Mouse (Mus musculus) spleen, postnatal 14 days (tissue): Measurements from ENCODE around the gene Igfbpl1.

ENCODE experiments used
- DNase-seq, 2 experiments: peaks; one replicate each; pipeline ENCODE4 v3.0.0; 2021 to 2022; ENCODE audit warnings: low spot score in 2 of 2

Igfbpl1 gene

DNA sequence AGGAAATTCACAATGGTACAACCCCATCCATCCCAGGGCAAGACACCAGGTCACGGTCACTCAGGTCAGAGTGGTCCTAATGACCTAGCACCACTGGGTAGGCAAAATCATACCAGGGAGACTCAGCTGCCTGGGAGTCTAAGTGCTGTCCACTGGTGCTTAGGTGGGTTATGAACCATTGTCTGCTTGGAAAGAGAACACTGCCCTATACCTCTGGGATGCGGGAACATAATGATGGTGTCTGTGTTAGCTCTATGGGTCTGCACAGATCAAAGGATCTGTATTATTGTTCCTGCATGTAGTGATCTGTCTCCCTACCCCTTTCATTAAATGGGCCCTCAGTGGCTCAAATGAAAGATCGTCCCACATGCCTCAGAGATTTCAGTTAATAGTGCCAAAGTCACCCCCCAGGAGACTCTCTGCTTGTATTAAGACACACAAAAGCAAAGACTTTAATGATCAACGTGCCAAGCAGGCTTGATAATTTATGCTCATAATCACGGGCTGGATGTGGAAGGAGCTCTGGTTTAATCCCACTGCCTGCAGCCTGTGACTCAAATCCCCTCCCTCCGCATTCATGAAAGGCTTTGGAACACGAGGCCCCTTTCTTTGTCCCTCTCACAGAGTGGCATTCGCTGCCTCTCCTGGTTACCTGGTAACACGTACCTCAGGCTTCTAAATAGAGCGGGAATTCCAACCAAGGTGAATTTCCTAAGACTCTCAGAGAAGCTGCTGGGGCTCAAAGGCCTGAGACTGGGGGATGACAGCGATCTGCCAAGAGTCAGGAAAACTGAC lies 3.7 kb downstream of the Igfbpl1 start:
- DNase-seq: no peak

DNA sequence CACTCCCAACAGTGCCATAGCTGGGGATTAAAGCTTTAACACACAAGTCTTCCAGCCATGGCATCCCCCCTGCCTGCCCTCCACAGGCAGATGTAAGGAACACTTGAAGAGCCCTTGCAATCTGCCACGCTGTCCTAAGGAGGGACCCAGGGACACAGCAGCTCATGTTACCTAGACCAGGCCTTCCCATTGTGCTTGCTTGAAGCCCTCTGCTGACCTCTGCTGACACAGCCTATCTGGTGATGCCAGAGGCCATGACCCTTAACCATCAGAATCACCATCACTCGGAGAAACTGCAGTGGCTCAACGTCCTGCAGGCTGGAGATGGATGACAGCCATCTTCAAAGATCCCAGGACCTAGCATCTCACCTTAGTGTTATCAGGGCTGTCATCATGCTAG lies 4.7 kb downstream of the Igfbpl1 start:
- no peak for DNase-seq

DNA sequence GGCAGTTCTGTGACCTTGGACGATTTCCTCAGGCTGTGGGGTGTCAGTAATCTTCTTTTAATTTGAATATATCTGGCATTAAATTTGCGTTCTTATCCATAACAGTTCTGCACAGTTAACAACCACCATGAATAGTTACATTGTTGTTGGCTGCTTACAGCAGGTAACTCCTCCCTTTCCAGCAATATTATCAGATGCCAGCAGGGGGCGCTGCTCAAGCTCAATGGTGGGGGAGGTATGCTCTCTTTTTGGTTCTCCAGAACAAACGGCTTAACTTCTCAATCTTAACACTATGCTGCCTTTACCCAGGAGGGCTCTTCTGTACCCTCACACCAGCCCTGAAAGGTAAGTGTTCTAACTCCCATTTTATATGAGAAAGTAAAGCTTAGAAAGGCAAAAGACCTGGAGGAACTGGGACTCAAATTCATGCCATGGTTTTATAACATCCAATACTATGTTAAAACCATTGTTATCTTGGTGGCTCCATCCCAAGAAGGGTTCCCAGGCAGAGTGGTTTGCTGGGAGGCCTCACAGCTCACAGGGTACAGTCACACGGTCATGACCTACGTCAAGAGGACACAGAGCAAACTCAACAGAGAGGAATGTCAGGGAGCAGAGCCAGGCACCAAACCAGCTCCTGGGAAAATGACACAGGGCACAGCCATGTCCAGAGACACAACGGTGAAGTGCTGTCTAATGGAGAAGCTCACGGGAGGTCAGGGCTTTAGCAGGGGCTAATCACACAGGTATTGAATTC lies 6.5 kb downstream of the Igfbpl1 start:
- peak in 1 of 2 experiments; percentile 65 for DNase-seq

DNA sequence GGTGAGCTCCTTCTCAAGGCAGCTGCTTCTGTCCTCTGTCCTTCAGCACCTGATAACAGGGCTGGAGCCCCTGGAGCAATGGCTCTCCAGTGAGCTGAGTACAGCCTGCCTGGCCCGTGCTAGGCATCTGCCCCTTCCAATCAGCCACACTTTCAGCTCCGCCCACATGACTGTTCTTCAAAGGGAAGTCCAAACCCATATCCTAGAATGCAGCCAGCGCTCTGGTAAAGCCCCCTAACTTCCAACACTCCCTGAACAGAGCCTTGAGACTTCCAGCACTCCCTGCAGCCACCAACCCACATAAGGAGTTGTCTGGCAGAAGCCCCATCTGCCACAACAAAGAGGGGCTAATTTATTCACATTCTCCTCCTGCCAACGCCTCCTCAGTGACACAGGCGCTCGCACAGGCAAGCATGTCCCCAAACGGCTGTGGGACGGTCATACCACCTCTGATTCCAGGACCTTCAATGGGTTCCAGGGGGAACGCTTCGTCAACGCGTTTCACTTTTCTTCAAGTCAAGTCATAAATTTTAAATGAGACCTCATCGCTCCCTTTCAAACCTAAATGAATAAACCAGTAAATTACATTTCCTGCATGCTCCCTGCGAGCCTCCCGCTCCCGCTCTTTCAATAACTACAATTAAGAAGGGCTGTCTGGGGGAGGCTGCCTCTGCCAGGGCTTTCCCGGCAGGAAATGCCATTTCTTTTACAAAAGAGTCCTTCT lies 7.4 kb downstream of the Igfbpl1 start:
- no peak for DNase-seq

DNA sequence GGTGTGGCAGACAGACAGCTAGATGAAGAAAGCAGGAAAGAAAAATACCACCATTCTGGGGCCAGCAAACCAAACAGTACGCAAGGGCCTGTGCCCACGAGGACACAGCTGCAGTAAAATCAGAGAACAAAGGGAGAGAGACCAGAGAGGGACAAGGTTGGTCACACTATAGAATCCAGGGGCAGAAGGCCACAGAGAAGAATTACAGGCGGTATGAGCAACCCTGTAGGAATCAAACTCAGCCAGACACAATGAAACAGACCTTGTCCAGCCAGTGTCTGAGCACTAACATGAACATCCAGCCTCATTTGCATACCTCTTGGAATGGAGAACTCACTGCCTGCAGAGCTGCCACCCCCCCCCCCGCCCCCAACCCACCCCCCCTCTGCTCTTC lies 7.9 kb downstream of the Igfbpl1 start:
- DNase-seq: no peak

DNA sequence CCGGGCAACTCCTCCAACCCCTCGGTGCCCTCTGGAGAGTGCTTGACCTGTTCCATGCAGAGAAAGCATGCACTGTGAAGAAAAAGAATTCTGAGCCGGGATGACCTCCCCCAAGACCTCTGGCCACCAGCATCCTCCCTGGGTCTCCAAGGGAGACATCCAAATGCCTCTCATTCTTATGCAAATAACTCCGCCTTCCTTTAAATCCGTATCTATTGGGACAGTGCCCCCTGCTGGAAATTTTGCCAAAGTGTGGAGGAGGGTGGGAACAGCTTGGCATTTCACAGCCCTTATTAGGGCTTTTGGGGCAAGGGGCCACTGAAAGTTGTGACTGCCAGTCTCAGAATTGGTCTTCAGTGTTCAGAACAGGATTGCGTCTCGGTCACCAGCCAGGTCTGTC lies 11.2 kb downstream of the Igfbpl1 start:
- peak in 1 of 2 experiments; percentile 22 for DNase-seq

DNA sequence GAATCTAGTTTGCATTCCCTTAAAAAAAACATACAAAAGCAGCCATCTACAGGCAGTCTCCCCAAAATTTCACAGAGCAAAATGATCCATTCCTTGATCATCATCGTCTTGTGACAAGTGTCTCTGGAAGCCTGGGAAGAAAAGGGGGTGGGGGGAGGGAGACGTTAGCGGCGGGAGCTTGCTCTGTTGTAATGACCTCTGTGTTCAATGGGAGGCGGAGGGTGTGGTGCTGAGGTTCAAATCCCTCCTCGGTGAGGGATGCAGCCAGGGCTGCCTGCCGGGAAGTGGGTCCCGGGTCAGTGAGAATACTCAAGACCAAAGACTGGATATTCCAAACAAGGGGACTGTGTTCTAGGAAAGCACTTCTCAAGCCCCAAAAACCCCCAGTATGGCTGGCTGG lies 15.5 kb downstream of the Igfbpl1 start:
- no peak for DNase-seq

DNA sequence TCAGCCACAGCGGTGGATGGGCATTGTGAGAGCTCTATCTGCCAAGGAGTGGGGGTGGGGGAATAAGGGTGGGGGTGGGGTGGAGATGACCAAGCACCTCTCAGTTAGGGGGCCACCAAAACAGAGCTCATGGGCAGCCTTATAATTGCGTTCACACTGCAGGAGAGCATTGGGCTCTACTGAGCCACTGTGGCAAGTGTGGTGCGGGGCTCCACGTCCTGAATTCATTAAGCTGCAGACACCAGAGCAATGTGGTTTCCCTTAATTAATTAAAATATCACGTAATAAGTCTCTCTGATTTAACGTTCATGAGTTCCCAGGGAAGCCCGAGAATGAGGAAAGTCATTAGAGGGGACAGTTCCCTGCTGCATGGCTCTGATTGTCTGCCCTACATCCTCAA lies 18.7 kb downstream of the Igfbpl1 start:
- no peak for DNase-seq

DNA sequence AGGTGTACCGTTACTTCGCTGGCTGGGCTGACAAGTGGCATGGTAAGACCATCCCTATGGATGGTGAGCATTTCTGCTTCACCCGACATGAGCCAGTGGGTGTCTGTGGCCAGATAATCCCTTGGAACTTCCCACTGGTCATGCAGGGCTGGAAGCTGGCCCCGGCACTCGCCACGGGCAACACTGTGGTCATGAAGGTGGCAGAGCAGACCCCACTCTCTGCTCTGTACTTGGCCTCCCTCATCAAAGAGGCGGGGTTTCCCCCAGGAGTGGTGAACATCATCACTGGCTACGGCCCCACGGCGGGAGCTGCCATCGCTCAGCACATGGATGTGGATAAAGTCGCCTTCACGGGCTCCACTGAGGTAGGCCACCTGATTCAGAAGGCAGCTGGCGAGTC lies 23.8 kb downstream of the Igfbpl1 start:
- no peak for DNase-seq

DNA sequence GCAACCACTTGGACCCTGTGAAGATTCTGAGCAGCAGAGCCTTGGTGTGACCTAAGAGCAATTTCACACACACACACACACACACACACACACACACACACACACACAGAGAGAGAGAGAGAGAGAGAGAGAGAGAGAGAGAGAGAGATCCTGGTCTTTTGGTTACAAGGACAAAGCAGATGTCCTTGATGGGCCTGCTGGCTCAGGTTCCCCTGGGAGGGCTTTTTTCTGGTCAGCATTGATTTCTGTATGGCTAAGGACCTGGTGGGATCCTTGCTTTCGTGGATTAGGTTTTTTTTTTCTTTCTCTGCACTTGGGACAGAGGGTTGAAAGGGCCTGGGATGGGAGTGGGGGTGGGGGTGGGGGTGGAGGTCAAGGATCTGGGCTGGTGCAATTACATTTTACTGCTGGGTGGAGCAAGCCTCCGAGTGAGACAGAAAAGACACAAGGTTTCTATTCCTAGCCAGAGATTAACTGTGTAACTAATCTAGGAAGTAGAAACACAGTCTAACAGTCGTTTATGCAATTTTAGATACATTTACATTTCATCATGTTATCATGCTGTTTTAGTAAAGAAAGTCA lies 26.7 kb downstream of the Igfbpl1 start:
- DNase-seq: no peak

DNA sequence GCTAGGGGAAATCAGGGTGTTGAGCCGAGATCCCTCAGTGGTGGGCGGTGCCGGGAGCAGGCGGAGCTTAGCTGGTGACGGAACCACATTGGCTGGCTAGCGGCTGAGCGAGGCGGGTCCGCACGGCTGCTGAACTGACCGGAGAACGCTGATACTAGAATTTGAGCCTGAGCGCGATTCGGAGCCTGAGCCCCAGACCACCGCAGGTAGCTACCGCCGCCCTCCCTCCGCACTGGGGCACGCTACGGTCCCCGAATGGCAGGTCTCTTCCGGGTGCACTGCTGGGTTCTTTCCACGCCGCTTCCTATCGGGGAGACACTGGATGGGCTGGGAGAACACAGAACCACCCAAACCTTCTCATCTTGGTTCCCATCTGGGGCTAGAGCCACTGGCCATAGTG lies 27.8 kb downstream of the Igfbpl1 start, which contains the start of gene Aldh1b1:
Gene Aldh1b1 (plus strand): TSS at position 59 of the 400 bp plus-strand sequence.
- peak; percentile 50 to 60 for DNase-seq

DNA sequence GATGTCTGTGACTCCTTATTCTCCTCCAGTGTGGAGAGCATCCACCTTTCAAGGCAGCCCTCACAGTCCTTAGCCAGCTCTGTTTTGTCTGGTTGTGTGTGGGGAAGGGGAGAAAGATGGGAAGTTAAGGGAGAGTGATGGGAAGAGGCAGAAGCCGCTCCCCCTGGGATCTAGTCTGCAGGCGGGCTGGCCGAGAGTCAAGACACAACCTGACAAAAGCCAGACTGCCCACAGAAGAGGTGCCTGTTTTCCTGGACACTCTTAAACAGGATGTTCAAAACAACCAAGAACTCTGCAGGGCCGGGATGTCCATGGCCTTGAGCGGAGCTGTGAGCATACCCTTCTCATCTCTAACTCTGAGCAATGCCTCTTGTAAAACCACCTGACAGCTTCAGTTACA lies 30.0 kb downstream of the Igfbpl1 start:
- DNase-seq: no peak

DNA sequence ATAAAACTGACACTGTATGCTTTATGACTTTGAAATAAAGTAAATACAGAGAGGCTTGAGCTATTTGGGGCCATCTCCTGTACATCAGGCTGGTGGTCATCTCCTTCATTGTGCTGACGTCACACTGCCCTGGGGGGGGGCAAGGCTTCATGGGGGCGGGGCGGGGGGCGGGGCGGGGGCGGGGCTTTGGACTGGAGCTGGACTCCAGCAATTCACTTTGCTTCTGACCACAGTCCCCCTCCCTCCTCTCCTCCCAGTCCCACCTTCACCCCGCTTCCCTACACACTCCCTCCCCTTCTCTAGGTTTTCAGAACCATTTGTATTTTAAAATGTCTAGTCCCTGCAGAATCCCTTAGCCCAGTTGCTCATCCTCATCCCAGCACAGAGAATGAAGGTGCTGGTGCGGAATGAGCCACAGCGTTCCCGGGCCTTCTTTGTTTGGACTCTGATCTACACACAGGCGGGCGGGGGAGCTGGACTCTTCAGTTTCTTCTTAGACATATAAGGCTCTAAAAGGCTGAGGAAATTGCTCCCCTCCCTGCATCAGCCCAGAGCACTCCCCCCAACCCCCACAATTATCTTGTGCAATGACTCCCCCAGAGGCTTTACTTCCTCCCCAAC lies 31.4 kb downstream of the Igfbpl1 start:
- no peak for DNase-seq

DNA sequence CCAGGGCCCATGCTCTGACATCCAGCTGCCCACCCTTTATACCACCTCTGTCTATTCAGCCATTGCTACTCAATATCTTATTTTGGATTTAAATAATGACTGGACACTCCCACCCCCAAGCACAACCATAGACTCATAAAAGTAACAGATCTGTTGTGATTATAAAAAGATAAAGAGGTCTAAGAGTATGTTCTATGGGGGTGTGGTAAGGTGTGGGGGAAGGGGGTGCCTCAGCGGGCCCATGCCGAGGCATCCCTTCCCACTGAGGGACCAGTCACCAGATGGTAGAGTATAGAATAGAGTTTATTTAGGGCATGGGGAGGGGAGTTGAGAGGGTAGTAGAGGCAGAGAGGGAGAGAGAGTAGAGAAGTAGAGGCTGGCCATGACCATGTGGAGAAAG lies 36.7 kb downstream of the Igfbpl1 start:
- DNase-seq: no peak

DNA sequence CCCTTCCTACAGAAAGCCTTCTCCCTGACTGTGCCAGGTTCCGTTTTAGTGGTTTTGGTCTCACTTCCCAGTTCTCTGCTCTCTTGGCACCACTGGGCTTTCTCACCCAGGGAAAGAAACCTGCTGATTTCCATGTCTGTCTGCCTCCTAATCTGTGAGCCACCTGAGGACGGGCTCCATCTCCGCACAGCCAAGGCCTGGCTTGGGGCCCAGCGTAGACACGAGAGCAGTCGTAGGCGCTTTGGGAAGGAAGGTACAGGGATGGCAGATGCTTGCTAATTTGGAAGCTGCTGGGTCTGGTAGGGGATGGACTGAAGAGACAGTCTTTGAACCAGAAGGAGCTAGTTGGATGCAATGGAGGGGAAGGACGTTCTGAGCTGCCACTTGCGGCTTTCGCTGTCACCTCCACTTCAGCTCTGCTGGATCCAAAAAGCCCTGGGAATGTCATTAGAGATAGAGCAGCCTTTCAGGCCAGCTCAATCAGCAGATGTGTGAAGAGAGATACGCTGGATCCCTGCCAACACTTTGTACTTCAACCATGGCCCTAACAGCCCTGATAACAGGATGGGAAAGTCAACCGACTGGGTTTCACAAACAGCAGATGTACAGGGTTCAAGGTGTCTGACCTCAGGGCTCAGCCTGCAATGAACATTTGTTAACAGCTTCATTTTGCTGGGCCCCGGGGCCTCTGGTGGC lies 37.3 kb downstream of the Igfbpl1 start:
- no peak for DNase-seq

DNA sequence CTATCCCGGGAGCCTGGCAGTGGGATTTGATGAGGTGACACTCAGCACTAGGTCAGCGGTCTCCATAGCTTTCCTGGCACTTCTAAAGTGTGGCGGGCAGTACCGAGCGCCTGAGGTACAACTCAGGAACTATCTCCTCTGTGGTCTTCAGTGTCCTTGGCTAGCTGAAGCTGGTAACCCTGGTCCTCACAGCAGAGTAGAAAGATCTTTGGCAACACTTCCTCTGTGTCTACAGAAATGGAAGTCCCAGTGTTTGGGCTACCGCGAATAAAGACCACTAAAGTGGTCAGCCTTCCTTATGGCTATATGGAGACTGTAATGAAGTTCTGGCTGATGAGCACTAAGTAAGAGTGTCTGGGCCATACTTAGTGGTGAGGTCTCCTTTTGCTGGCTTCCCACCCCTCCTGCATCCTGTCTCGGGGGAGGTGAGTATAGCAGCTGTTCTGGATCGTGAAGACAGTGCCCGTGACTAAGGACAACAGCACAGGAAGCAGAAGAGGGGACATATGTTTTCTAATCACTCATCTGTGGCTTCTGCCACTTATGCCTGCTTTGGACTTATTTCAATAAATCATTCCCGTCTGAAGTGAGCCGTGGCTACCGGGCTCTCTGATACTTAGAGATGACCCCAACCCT lies 38.2 kb downstream of the Igfbpl1 start:
- no peak for DNase-seq

DNA sequence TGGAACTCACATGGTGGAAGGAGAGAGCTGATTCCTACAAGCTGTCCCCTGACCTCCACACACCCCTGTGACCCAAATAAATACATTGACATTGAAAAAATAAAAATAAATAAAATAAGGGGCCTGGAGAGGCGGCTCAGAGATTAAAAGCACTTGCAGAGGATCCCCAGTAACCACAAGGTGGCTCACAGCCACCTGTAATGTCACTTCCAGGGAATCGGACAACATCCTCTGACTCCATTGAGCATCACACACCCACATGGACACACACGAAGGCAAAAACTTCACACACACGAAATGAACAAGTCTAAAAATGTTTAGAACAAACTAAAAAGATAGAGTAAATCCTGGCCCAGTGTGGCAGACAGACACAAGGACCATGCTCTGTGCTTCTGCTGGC lies 40.0 kb downstream of the Igfbpl1 start:
- DNase-seq: no peak

DNA sequence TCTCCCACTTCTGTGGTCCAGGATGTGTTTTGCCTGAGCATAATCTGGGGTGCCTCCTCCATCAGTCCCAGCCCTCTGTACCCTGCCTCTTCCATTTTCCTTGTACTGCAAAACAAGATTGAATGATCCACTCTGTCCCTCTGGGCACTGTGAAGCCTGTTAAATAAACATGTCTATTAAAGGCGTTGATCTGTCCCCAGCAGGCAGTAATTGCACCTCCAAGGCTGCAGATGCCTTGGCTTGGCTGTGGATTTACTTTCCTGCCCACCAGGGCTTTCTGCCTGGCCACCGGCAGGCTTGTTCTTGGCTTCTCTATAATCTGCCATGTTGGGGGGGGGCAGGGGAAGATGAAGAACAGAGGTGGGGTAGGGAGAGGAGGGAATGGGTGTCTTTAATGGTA lies 40.8 kb downstream of the Igfbpl1 start:
- no peak for DNase-seq

DNA sequence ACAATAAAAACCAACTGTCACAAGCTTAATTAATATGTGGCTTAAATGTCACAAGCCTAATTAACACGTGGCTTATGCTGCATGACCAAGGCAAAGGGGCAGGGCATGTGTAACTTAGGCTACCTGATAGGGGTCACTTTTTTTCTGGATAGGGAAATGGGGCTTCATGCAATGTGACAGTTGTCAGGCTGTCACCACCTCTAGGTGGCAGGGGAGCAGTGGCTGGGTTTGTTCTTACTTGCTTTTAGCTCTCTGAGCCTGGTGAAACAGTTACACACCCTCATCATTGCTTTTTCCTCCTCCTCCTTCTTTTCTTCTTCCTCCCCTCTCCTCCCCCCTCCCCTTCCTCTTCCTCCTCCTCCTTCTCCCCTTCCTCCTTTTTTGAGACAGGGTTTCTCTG lies 43.1 kb downstream of the Igfbpl1 start:
- DNase-seq: no peak

DNA sequence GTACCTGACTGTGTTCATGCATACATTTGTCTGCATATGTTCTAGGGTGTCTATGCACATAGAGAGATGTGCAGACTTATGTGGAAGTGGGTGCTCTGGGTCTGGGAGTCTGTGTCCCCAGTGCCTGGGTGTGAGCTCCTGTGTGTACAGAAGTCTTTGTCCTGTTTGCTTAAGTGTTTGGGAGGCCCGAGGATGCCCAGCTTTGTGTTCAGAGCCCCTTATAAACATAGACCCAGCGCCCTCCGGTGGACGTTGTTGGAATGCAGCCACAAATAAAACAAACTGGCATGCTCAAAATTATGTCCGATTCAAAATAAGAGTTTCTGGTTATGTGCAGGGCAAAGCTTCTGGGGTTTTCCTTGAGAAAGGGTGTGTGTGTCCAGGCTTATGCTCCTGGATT lies 55.1 kb downstream of the Igfbpl1 start:
- DNase-seq: no peak

DNA sequence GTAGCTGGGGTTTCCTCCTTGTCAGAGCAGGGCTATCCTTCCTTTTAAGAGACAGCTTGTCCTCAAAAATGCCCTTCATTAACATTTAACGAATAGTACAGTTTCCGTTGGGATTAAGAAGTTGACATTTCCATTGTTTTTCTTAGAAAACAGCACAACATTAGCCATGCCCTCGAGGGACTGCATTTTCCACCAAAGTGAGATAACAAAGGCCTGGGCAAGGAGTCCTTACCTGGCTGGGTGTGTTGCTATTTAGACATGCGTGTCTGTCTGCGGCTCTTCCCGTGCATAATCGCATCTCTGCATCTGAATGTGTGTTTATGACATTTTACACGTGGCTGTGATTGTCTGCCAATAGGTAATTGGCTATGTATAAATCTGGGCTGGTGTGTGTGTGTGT lies 55.5 kb downstream of the Igfbpl1 start:
- no peak for DNase-seq
